Mouse (Mus musculus) intestine, embryonic 16.5 days (tissue): ENCODE measurements around the gene Ctdspl. TPM values are rescaled to one million over a fixed set of nuclear protein-coding genes. Genes with fewer than 3 reads are reported as not detected.
A peak's percentile ranks its signal among the peaks of the same experiment; 100 is the strongest.

ENCODE experiments used
- ATAC-seq: fragments of 200-750 bp; cut with Nextera tagmentation; 2 replicates; pipeline ENCODE4 v1.8.0; 2017; ENCODE audit warnings: moderate TSS enrichment, moderate library complexity
- H3K27ac ChIP-seq: fragments of 300-500 bp; sonication (generic); 2 replicates; pipeline ENCODE4 v1.5.1; 2014; ENCODE audit warnings: mild to moderate bottlenecking, low read length
- H3K27me3 ChIP-seq: fragments of 300-500 bp; sonication (generic); replicated peaks from 2 replicates; pipeline ENCODE4 v1.6.1; 2014; ENCODE audit warnings: low read length, control low read depth, mixed read lengths; ENCODE audit not compliant: control insufficient read depth, insufficient read depth
- H3K36me3 ChIP-seq: fragments of 300-500 bp; sonication (generic); 2 replicates; pipeline ENCODE4 v1.6.1; 2014; ENCODE audit warnings: low read length, control low read depth; ENCODE audit not compliant: control insufficient read depth, insufficient read depth
- H3K4me1 ChIP-seq: fragments of 300-500 bp; sonication (generic); 2 replicates; pipeline ENCODE4 v1.6.1; 2014; ENCODE audit warnings: low read length, control low read depth, mixed read lengths; ENCODE audit not compliant: control insufficient read depth, insufficient read depth
- H3K4me2 ChIP-seq: fragments of 300-500 bp; sonication (generic); 2 replicates; pipeline ENCODE4 v1.6.1; 2014; ENCODE audit warnings: low read depth, low read length, control low read depth
- H3K4me3 ChIP-seq: fragments of 300-500 bp; sonication (generic); 2 replicates; pipeline ENCODE4 v1.5.1; 2014; ENCODE audit warnings: mild to moderate bottlenecking, low read length
- H3K9ac ChIP-seq: fragments of 300-500 bp; sonication (generic); 2 replicates; pipeline ENCODE4 v1.6.1; 2014; ENCODE audit warnings: low read depth, low read length
- H3K9me3 ChIP-seq: fragments of 300-500 bp; sonication (generic); 2 replicates; pipeline ENCODE4 v1.6.1; 2016; ENCODE audit warnings: low read length, control low read depth; ENCODE audit not compliant: control insufficient read depth
- WGBS: fragments of 180-500 bp; shearing (Covaris S2); extraction: QIAGEN DNeasy Blood & Tissue Kit; methylation state at CpG from one replicate; pipeline ENCODE4 v1.1.7; 2014; 5-methylcytosine and 5-hydroxymethylcytosine counted together
- polyA plus RNA-seq: library from polyadenylated mRNA; unstranded; fragments of >200 nt; fragmentation: Nextera tagmentation; extraction: Ambion mirVana; gene quantifications from 2 replicates; pipeline ENCODE4 v1.2.1, GENCODE M21; 2015

Ctdspl gene
- polyA plus RNA-seq, 1 experiment from 2014 or later = 17.6 TPM

- Histone ChIP-seq H3K4me3 (no peak overlapping the region), H3K4me2 (no peak overlapping the region), H3K4me1 (peaks cover 29% of the 10 kb centered on the region), H3K27me3 (no peaks in the 10 kb centered on the region), H3K9ac (no peak overlapping the region), H3K27ac (peak overlapping the region; percentile 69), H3K9me3 (no peaks in the 10 kb centered on the region), H3K36me3 (no peaks in the 10 kb centered on the region)
- 73% methylated on average over 6 of the region's 6 CpGs for WGBS
- ATAC-seq = peak; percentile 75
Measured at GRCm38 (mm10) chr9:118995539-118995938, 69.3 kb downstream of the Ctdspl start.

GRCm38 (mm10) chr9:118997241-118997640 is 71.0 kb downstream of the Ctdspl start:
- Histone ChIP-seq H3K4me3 (no peak overlapping the region), H3K27me3 (no peaks in the 10 kb centered on the region), H3K27ac (no peak overlapping the region), H3K9me3 (no peaks in the 10 kb centered on the region), H3K4me2 (no peak overlapping the region), H3K36me3 (no peaks in the 10 kb centered on the region), H3K9ac (no peak overlapping the region), H3K4me1 (peaks cover 28% of the 10 kb centered on the region)
- no peak for ATAC-seq
- 93% methylated on average over 6 of the region's 6 CpGs for WGBS

- 37% methylated on average over 6 of the region's 6 CpGs for WGBS
- Histone ChIP-seq H3K27ac (no peak overlapping the region), H3K4me1 (peaks cover 29% of the 10 kb centered on the region), H3K4me3 (no peak overlapping the region), H3K9me3 (no peaks in the 10 kb centered on the region), H3K36me3 (no peaks in the 10 kb centered on the region), H3K27me3 (no peaks in the 10 kb centered on the region), H3K9ac (no peak overlapping the region), H3K4me2 (no peak overlapping the region)
- ATAC-seq = no peak
Measured at GRCm38 (mm10) chr9:119000196-119000595, 73.9 kb downstream of the Ctdspl start.

GRCm38 (mm10) chr9:119002267-119002666 is 76.0 kb downstream of the Ctdspl start:
- Histone ChIP-seq H3K27ac (peak overlapping the region; percentile 38; the same call in 1 of the 2 replicates), H3K9me3 (no peaks in the 10 kb centered on the region), H3K9ac (0 out of 2 replicates have a peak overlapping the region, but pooled peaks have one; percentile 7), H3K4me2 (0 out of 2 replicates have a peak overlapping the region, but pooled peaks have one; percentile 4), H3K4me3 (no peak overlapping the region), H3K36me3 (no peaks in the 10 kb centered on the region; the same call in 1 of the 2 replicates), H3K4me1 (peaks cover 20% of the 10 kb centered on the region), H3K27me3 (no peaks in the 10 kb centered on the region)
- WGBS = 28% methylated on average over 17 of the region's 17 CpGs
- peak; percentile 45 for ATAC-seq

- ATAC-seq = no peak
- Histone ChIP-seq H3K4me1 (peaks cover 31% of the 10 kb centered on the region), H3K4me3 (no peak overlapping the region), H3K36me3 (no peaks in the 10 kb centered on the region; the same call in 1 of the 2 replicates), H3K9me3 (no peaks in the 10 kb centered on the region), H3K9ac (no peak overlapping the region), H3K4me2 (no peak overlapping the region), H3K27ac (no peak overlapping the region), H3K27me3 (no peaks in the 10 kb centered on the region)
- WGBS = 81% methylated on average over 23 of the region's 23 CpGs
Measured at GRCm38 (mm10) chr9:119003990-119004702, 77.9 kb downstream of the Ctdspl start.

- Histone ChIP-seq H3K9ac (no peak overlapping the region), H3K36me3 (no peaks in the 10 kb centered on the region; the same call in 1 of the 2 replicates), H3K27ac (no peak overlapping the region), H3K4me2 (no peak overlapping the region), H3K9me3 (no peaks in the 10 kb centered on the region), H3K4me1 (peaks cover 31% of the 10 kb centered on the region), H3K4me3 (no peak overlapping the region), H3K27me3 (no peaks in the 10 kb centered on the region)
- 79% methylated on average over 16 of the region's 16 CpGs for WGBS
- ATAC-seq = no peak
Measured at GRCm38 (mm10) chr9:119004703-119005076, 78.4 kb downstream of the Ctdspl start.

- no peak overlapping the region for H3K4me3 ChIP-seq
- H3K4me2 ChIP-seq = no peak overlapping the region
- H3K27ac ChIP-seq = no peak overlapping the region
- no peaks in the 10 kb centered on the region for H3K9me3 ChIP-seq
- WGBS = 72% methylated on average over 15 of the region's 15 CpGs
- no peak for ATAC-seq
- peaks cover 33% of the 10 kb centered on the region for H3K4me1 ChIP-seq
- H3K27me3 ChIP-seq = no peaks in the 10 kb centered on the region
- no peaks in the 10 kb centered on the region; the same call in 1 of the 2 replicates for H3K36me3 ChIP-seq
- H3K9ac ChIP-seq = no peak overlapping the region
Measured at GRCm38 (mm10) chr9:119005303-119006029, 79.2 kb downstream of the Ctdspl start.

GRCm38 (mm10) chr9:119007266-119007665 is 81.0 kb downstream of the Ctdspl start:
- no peak for ATAC-seq
- H3K4me1 ChIP-seq = peaks cover 26% of the 10 kb centered on the region
- H3K9me3 ChIP-seq = no peaks in the 10 kb centered on the region
- WGBS = 55% methylated on average over 10 of the region's 10 CpGs
- H3K4me3 ChIP-seq = no peak overlapping the region
- H3K27ac ChIP-seq = peak overlapping the region; percentile 34; the same call in 1 of the 2 replicates
- H3K9ac ChIP-seq = no peak overlapping the region
- no peaks in the 10 kb centered on the region for H3K27me3 ChIP-seq
- peaks cover 5% of the 10 kb centered on the region for H3K36me3 ChIP-seq
- H3K4me2 ChIP-seq = no peak overlapping the region

GRCm38 (mm10) chr9:119008871-119009270 is 82.6 kb downstream of the Ctdspl start:
- Histone ChIP-seq H3K4me3 (no peak overlapping the region), H3K36me3 (peaks cover 9% of the 10 kb centered on the region), H3K4me2 (no peak overlapping the region), H3K4me1 (peaks cover 23% of the 10 kb centered on the region), H3K27ac (no peak overlapping the region), H3K9me3 (no peaks in the 10 kb centered on the region), H3K27me3 (no peaks in the 10 kb centered on the region), H3K9ac (no peak overlapping the region)
- ATAC-seq = no peak
- 54% methylated on average over 7 of the region's 7 CpGs for whole genome bisulfite sequencing
